Mouse (Mus musculus) heart, adult 2 months (tissue): ENCODE data around the gene Aph1c. TPM values are rescaled to one million over a fixed set of nuclear protein-coding genes. Genes with fewer than 3 reads are reported as not detected.
"Not testable (repeated sequence)": the region's sequence is repeated elsewhere in the genome, so short reads cannot be mapped to it uniquely, and the experiment has no call there.

Source experiments
- DNase-seq, 2 experiments: peaks; one replicate each; pipeline ENCODE4 v3.0.0; 2021
- H3K27ac ChIP-seq: fragments of 200-600 bp; 2 replicates; pipeline ENCODE4 v1.8.1; 2022
- H3K27me3 ChIP-seq: fragments of 200-500 bp; 2 replicates; pipeline ENCODE4 v1.6.1; 2012; ENCODE audit warnings: mild to moderate bottlenecking, low read length, inconsistent platforms, mixed read lengths; ENCODE audit not compliant: control insufficient read depth, insufficient read depth
- H3K36me3 ChIP-seq: fragments of 200-500 bp; 2 replicates; pipeline ENCODE4 v1.6.1; 2012; ENCODE audit warnings: low read length, inconsistent platforms; ENCODE audit not compliant: control insufficient read depth, insufficient read depth
- H3K4me1 ChIP-seq: fragments of 200-500 bp; 2 replicates; pipeline ENCODE4 v1.6.1; 2011; ENCODE audit warnings: low read length; ENCODE audit not compliant: control insufficient read depth, insufficient read depth
- H3K4me3 ChIP-seq: fragments of 200-600 bp; 2 replicates; pipeline ENCODE4 v1.8.1; 2022
- H3K79me2 ChIP-seq: fragments of 200-500 bp; replicated peaks from 2 replicates; pipeline ENCODE4 v1.6.1; 2012; ENCODE audit warnings: mild to moderate bottlenecking, inconsistent platforms, low read length, moderate library complexity, mixed read lengths; ENCODE audit not compliant: control insufficient read depth, insufficient read depth
- H3K9ac ChIP-seq: fragments of 200-500 bp; 2 replicates; pipeline ENCODE4 v1.6.1; 2012; ENCODE audit warnings: low read depth, mild to moderate bottlenecking, control low read depth, inconsistent platforms, low read length, mixed read lengths
- CTCF ChIP-seq: fragments of 200-600 bp; IDR thresholded peaks from 2 replicates; pipeline ENCODE4 v1.8.1; 2022; ENCODE audit warnings: antibody characterized with exemption, mild to moderate bottlenecking, moderate library complexity
- EP300 ChIP-seq: fragments of 200-500 bp; IDR thresholded peaks from 2 replicates; pipeline ENCODE4 v1.6.1; 2011; ENCODE audit warnings: low read depth, low read length, control low read depth; ENCODE audit not compliant: insufficient read depth
- POLR2A ChIP-seq: fragments of 200-500 bp; IDR thresholded peaks from 2 replicates; pipeline ENCODE4 v1.6.1; 2011; ENCODE audit warnings: mild to moderate bottlenecking, low read depth, low read length, control low read depth; ENCODE audit not compliant: insufficient read depth
- WGBS: fragments of 180-500 bp; shearing (Covaris S2); methylation state at CpG from one replicate; pipeline ENCODE4 v1.1.7; 2018; 5-methylcytosine and 5-hydroxymethylcytosine counted together
- intact Hi-C: fragments of 180-260 bp; cut with DNase I; formaldehyde crosslinking; loops from one replicate; pipeline ENCODE4 v1.15.1; 2025
- polyA plus RNA-seq: library from polyadenylated mRNA; depleted of rRNA; stranded (reverse); fragments of >200 nt; gene quantifications from 2 replicates; pipeline ENCODE4 v1.2.3, GENCODE M21; 2012
- total RNA-seq, 2 experiments: library from RNA; stranded (reverse); gene quantifications; 2 replicates each; pipeline ENCODE4 v1.2.3; 2021

Gene Aph1c
- total and polyA plus RNA-seq, 3 experiments: 0.43 to 1.2 (median 1.1) TPM

DNA sequence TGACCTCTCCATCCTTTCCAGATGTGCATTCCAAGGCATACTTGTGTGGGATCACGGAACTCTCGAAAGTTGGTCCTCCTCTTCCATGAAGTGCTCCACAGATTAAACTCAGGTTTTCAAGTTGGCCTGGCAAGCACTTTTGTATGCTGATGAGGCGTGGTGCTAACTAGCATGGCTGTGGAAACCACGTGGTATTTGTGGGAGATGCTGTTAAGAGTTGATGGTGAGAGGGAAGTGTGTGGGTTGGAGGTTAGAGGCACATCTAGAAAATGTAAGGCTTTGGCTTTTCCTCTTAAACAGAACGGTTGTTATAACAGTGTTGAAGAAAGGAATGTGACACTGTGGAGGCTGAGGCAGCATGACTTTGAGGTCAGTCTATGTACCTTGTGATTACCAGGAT is 13.5 kb downstream of the Aph1c start:
- WGBS: 71% methylated on average over 5 of the region's 5 CpGs
- no peak overlapping the region for H3K4me3 ChIP-seq
- no peak overlapping the region for H3K9ac ChIP-seq
- TF ChIP-seq EP300 (no peak), POLR2A (no peak), CTCF (no peak)
- no peaks in the 10 kb centered on the region for H3K79me2 ChIP-seq
- H3K27ac ChIP-seq: no peak overlapping the region
- H3K27me3 ChIP-seq: no peaks in the 10 kb centered on the region
- H3K4me1 ChIP-seq: no peaks in the 10 kb centered on the region
- intact Hi-C loops: loop anchor here (10.0 kb wide), 1 partner anchor 356 kb away; no protein-coding TSS in a partner anchor
- peaks cover 3% of the 10 kb centered on the region for H3K36me3 ChIP-seq
- DNase-seq: no peak

- TF ChIP-seq EP300 (no peak), CTCF (no peak), POLR2A (no peak)
- no peaks in the 10 kb centered on the region for H3K27me3 ChIP-seq
These were observed 21.1 kb downstream of the Aph1c start for GRCm38 (mm10) chr9:66813392-66813791.

DNA sequence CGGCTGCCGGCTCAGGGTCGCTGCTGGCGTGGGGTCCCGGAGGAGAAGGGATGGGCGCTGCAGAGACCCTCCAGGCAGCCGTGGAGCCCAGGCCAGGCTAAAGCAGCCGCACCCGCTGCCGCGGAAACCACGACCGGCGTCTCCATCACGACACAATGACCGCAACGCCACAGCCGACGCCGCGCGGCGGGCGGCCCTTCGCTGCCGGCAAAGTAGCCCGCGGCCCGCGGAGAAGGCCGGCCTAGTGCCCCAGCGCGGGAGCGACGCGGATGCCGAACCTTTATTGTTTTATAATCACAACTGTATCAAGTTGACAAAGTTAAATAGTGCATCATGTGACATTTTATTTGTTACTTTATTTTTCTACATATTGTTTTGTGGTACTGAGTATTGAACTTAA is 28.6 kb downstream of the Aph1c start:
- intact Hi-C loops, H3K79me2 ChIP-seq, H3K4me3 ChIP-seq, H3K36me3 ChIP-seq, H3K27me3 ChIP-seq, H3K9ac ChIP-seq, H3K4me1 ChIP-seq, H3K27ac ChIP-seq: not testable (repeated sequence)
- peak in 1 of 2 experiments; percentile 29 for DNase-seq
- WGBS: 18% methylated on average over 32 of the region's 37 CpGs

More at GRCm38 (mm10) chr9:66813392-66813791, 21.1 kb downstream of the Aph1c start:
- Histone ChIP-seq H3K79me2 (no peaks in the 10 kb centered on the region), H3K4me1 (no peaks in the 10 kb centered on the region; the same call in 1 of the 2 replicates), H3K36me3 (no peaks in the 10 kb centered on the region), H3K27ac (no peak overlapping the region), H3K4me3 (no peak overlapping the region), H3K9ac (no peak overlapping the region)
- WGBS: 41% methylated on average over 2 of the region's 2 CpGs
- intact Hi-C loops: no loop called here
- DNase-seq: no peak

DNA sequence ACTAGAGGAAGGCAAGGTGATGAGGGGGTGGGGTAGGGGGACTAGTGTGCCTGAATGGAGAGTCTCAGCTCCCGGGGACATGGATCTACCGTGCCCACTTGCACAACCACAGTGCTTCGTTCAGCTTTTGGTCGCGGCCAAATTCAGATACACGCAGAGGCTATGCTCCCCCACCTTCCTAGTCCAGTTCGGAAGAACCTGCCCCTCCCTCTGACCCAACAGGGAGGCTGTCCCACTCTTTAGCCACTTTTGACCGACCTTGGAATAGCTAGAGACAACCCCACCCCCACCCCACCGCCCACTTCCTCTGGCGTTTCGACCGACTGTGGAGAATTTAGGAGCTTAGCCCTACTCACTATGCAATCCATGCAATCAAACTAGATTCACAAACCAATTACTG is 32.6 kb downstream of the Aph1c start:
- Histone ChIP-seq H3K27me3 (no peaks in the 10 kb centered on the region), H3K4me1 (no peaks in the 10 kb centered on the region), H3K27ac (no peak overlapping the region), H3K79me2 (no peaks in the 10 kb centered on the region), H3K4me3 (no peak overlapping the region), H3K9ac (no peak overlapping the region), H3K36me3 (no peaks in the 10 kb centered on the region)
- DNase-seq: no peak
- intact Hi-C loops: no loop called here
- TF ChIP-seq EP300 (no peak), CTCF (no peak), POLR2A (no peak)
- WGBS: 39% methylated on average over 12 of the region's 12 CpGs

GRCm38 (mm10) chr9:66796739-66797138 is 37.8 kb downstream of the Aph1c start, which contains the start of gene Gm10647:
TSS of gene Gm10647 (plus strand) at chr9:66797039.
- intact Hi-C loops: no loop called here
- WGBS: 89% methylated on average over 5 of the region's 5 CpGs
- H3K4me3 ChIP-seq: peak within 1 kb of the TSS; percentile 75
- no peaks in the 10 kb centered on the region for H3K36me3 ChIP-seq
- no peaks in the 10 kb centered on the region for H3K79me2 ChIP-seq
- no peaks in the 10 kb centered on the region for H3K27me3 ChIP-seq
- H3K4me1 ChIP-seq: no peaks in the 10 kb centered on the region; the same call in 1 of the 2 replicates
- TF ChIP-seq CTCF: no peak
- TF ChIP-seq POLR2A: no peak
- TF ChIP-seq EP300: no peak
- no peak for DNase-seq
- H3K27ac ChIP-seq: peak within 1 kb of the TSS; percentile 88
- H3K9ac ChIP-seq: 0 out of 2 replicates have a peak within 1 kb of the TSS, but pooled peaks have one; percentile 39

DNA sequence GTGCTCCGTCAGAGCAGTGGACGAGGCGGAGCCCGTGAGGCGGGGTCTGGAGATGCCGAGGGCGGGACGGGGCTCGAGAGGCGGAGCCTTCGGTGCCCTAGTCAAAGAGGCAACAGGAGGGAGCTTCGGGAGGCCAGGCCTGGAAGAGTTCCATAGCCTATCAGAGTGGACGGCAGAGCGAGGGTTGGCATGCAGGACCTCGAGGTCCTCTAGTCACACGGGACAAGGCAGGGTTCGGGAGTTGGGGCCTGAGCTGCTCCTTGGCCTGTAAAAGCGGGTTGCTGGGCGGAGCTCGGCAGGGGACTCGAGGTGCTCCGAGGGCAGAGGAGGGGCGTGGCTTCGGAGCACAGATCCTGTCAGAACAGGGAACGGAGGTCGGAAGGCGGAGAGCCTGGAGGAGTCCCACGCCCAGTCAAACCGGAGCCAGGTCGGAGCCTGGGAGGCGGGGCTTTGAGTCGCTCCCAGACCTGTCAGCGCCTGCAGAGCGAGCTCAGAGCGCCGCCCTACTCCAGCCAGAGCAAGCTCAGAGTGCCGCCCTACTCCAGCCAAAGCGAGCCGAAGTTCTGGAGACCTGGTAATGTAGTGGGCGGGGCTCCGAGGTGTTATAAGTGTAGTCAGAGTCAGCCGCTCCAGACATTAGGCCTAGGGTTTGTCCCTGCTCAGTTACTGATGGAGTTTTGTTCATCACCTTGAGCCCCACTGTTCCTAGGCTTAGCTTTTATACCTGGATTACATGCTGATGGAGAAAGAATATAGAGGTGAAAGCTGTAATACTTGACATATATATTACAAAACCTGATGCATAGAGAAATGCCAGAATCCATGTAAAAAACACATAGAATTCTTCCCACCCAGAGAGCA is 38.8 kb downstream of the Aph1c start, which contains the start of gene Aph1b:
Aph1b (minus strand) TSS at position 27 of the 861 bp plus-strand sequence.
- Histone ChIP-seq H3K4me3 (peak within 1 kb of the TSS; percentile 75), H3K79me2 (no peaks in the 10 kb centered on the region), H3K27ac (peak within 1 kb of the TSS; percentile 88), H3K36me3 (no peaks in the 10 kb centered on the region), H3K27me3 (no peaks in the 10 kb centered on the region), H3K9ac (peak within 1 kb of the TSS; percentile 84), H3K4me1 (no peaks in the 10 kb centered on the region; the same call in 1 of the 2 replicates)
- under 1% methylated on average over 42 of the region's 42 CpGs for WGBS
- peak; percentile 74 for TF ChIP-seq POLR2A
- peak; percentile 56; the same call in 1 of the 2 replicates for TF ChIP-seq EP300
- 0 out of 2 replicates have a peak, but pooled peaks have one; percentile 2 for TF ChIP-seq CTCF
- DNase-seq: peak; percentile 97 to 98
- intact Hi-C loops: loop anchor here (2.0 kb wide), 1 partner anchor 39 kb away; the partner anchor contains the start of gene Aph1c
